Mouse (Mus musculus) lung, postnatal 0 days (tissue): ENCODE measurements at regions not wholly inside any gene's neighbourhood (a gene's known extent, or its start where the extent isn't known, plus 50 kb on each side); places are given as distances from the start of the nearest gene placed in this dataset.
"Not testable (repeated sequence)": the region's sequence is repeated elsewhere in the genome, so short reads cannot be mapped to it uniquely, and the experiment has no call there.

Experiments used
- ATAC-seq: fragments of 200-750 bp; cut with Nextera tagmentation; 2 replicates; pipeline ENCODE4 v1.8.0; 2017; ENCODE audit warnings: moderate library complexity
- DNase-seq: peaks from one replicate; pipeline ENCODE4 v3.0.0-alpha.2; 2016; ENCODE audit warnings: low spot score
- H3K27ac ChIP-seq: fragments of 300-500 bp; sonication (generic); 2 replicates; pipeline ENCODE4 v1.5.1; 2014; ENCODE audit warnings: antibody characterized with exemption, mild to moderate bottlenecking, low read length, mixed read lengths
- H3K27me3 ChIP-seq: fragments of 300-500 bp; sonication (generic); replicated peaks from 2 replicates; pipeline ENCODE4 v1.6.1; 2014; ENCODE audit warnings: low read length, mixed read lengths; ENCODE audit not compliant: insufficient read depth
- H3K36me3 ChIP-seq: fragments of 300-500 bp; sonication (generic); 2 replicates; pipeline ENCODE4 v1.6.1; 2014; ENCODE audit warnings: low read length, mixed read lengths; ENCODE audit not compliant: insufficient read depth
- H3K4me1 ChIP-seq: fragments of 300-500 bp; sonication (generic); 2 replicates; pipeline ENCODE4 v1.6.1; 2014; ENCODE audit warnings: antibody characterized with exemption, low read depth, low read length, mixed read lengths; ENCODE audit not compliant: insufficient read depth
- H3K4me2 ChIP-seq: fragments of 300-500 bp; sonication (generic); replicated peaks from 2 replicates; pipeline ENCODE4 v1.6.1; 2014; ENCODE audit warnings: low read depth, mild to moderate bottlenecking, low read length, moderate library complexity, mixed read lengths
- H3K4me3 ChIP-seq: fragments of 300-500 bp; sonication (generic); 2 replicates; pipeline ENCODE4 v1.5.1; 2014; ENCODE audit warnings: low read depth, low read length
- H3K9ac ChIP-seq: fragments of 300-500 bp; sonication (generic); replicated peaks from 2 replicates; pipeline ENCODE4 v1.6.1; 2014; ENCODE audit warnings: low read depth, mild to moderate bottlenecking
- H3K9me3 ChIP-seq: fragments of 300-500 bp; sonication (generic); 2 replicates; pipeline ENCODE4 v1.6.1; 2016; ENCODE audit warnings: low read length, mixed read lengths
- CTCF ChIP-seq: IDR thresholded peaks from 2 replicates; pipeline ENCODE4 v1.5.1; 2016; ENCODE audit warnings: antibody characterized with exemption, mild to moderate bottlenecking
- EP300 ChIP-seq: IDR thresholded peaks from 2 replicates; pipeline ENCODE4 v1.6.1; 2016; ENCODE audit warnings: antibody characterized with exemption, mild to moderate bottlenecking, control low read depth
- WGBS: fragments of 180-500 bp; shearing (Covaris S2); extraction: QIAGEN DNeasy Blood & Tissue Kit; methylation state at CpG from one replicate; pipeline ENCODE4 v1.1.7; 2014; 5-methylcytosine and 5-hydroxymethylcytosine counted together

DNA sequence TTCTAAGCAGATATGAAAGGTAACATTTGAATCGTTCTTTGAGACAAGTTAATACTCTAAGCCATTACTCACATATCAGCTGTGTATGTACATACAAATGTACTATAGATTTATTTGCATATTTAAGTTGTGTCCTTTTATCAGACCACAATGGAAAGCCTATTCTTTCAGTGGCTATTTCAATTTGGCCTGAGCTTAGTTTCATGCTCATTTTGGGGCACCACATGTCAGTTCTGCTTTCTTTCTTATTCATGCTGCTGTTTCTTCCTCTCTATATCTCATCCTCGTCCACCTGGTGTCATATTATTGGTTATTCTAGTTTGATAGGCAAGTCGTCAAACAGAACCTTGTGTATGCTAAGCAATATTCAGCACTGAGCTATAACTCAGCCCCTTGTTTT, 432.5 kb downstream of the Arl4a start:
- Histone ChIP-seq H3K27ac (no peak overlapping the region), H3K36me3 (no peaks in the 10 kb centered on the region), H3K4me1 (no peaks in the 10 kb centered on the region), H3K4me2 (no peak overlapping the region), H3K27me3 (no peaks in the 10 kb centered on the region), H3K9me3 (no peaks in the 10 kb centered on the region), H3K4me3 (no peak overlapping the region), H3K9ac (no peak overlapping the region)
- DNase-seq (no peak), ATAC-seq (no peak)
- no peak for TF ChIP-seq EP300
- TF ChIP-seq CTCF: no peak
- WGBS: 48% methylated on average over 3 of the region's 3 CpGs

DNA sequence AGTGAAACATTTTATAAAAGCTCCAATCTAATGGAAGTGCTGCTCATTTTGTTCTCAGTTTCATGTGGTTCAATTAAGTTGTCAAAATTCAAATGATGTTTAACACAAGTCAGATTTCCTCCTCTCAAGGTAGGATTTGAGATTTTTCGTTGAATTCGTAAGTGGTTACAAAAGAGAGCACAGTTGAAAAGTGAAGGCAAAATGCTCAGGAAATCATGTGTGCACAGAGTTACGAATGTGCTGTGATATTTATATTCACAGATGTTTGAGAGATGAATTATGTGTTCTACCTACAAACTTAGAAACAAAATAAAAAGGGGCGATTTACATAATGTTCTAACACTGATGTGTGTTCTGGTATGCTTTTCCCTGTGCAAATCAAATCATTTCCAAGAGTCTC, 433.1 kb downstream of the Arl4a start:
- Histone ChIP-seq H3K9ac (no peak overlapping the region), H3K4me3 (no peak overlapping the region), H3K4me2 (no peak overlapping the region), H3K27ac (no peak overlapping the region), H3K36me3 (no peaks in the 10 kb centered on the region), H3K9me3 (no peaks in the 10 kb centered on the region), H3K4me1 (no peaks in the 10 kb centered on the region), H3K27me3 (no peaks in the 10 kb centered on the region)
- no peak for DNase-seq
- no peak for ATAC-seq
- TF ChIP-seq EP300 (no peak), CTCF (no peak)
- 72% methylated on average over 4 of the region's 4 CpGs for WGBS

DNA sequence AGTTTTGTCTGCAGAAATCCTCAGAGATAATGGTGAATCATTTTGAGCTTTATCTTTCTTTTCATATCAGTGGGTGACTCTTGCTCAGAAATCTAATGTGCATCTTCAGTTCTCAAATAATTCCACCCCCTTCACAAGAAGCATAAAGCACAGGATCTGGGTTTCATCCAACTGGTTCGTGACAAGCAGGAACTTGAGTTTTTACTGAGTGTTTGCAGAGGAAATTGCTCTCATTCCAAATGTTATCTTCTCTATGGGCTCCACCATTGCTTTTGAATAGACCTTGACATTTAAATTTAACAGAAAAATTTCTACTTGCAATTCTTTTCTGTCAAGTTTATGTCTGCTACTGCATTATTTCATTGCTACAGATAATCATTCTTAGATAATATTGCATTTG, 443.1 kb downstream of the Arl4a start:
- Histone ChIP-seq H3K27me3 (no peaks in the 10 kb centered on the region), H3K9me3 (no peaks in the 10 kb centered on the region), H3K9ac (no peak overlapping the region), H3K4me2 (no peak overlapping the region), H3K36me3 (no peaks in the 10 kb centered on the region), H3K4me3 (no peak overlapping the region), H3K4me1 (no peaks in the 10 kb centered on the region), H3K27ac (no peak overlapping the region)
- 3% methylated on average over 1 of the region's 1 CpGs for WGBS
- TF ChIP-seq EP300 (no peak), CTCF (no peak)
- DNase-seq (no peak), ATAC-seq (no peak)

DNA sequence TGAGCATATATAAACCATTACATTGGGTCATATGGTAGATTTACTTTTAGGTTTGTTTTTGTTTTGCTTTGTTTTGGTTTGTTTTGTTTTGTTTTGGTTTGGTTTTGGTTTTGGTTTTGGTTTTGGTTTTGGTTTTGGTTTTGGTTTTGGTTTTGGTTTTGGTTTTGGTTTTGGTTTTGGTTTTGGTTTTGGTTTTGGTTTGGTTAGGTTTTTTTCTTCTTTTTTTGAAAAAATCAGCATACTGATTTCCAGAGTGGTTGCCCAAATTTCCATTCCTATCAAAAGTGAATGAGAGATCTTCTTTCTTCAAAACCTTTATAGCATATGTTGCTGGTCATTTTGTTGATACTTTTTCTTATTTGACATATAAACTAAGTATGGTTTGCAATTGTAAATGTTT, 444.0 kb downstream of the Arl4a start:
- H3K4me1 ChIP-seq, H3K4me2 ChIP-seq, H3K27me3 ChIP-seq, H3K9ac ChIP-seq, DNase-seq, H3K4me3 ChIP-seq, ATAC-seq, H3K27ac ChIP-seq, H3K9me3 ChIP-seq, H3K36me3 ChIP-seq: not testable (repeated sequence)

DNA sequence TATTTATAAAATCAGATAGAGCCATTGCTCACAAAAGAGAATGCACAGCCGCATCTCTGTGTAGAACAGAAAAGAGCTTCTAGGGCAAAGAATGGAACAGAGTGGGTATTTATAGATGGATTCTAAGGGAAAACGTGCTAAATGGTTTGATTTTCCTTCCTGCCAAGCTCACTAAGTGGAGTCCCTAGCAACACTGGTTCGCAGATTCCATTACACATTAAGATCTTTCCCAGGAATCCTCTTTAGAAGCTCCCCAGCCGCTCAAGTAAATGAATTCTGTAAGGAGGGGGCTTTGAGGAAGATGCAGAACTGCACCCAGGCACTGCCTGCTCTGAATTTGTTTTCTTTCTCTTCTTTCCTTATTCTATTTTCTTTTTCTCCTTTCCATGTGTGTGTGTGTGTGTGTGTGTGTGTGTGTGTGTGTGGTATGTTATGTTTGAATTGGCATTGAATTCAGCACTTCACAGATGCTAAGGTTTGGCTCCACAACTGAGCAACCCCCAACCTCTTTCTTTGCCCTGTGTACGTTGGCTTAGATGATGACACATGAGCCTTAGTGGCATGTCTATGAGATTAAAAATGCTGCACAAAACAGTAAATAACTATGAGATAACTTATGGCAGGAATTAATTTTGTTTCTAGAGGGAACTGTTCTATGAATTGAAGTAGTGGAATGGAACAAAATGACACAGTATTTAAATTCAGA, 450.5 kb downstream of the Arl4a start:
- WGBS: 47% methylated on average over 5 of the region's 5 CpGs
- no peak for DNase-seq

DNA sequence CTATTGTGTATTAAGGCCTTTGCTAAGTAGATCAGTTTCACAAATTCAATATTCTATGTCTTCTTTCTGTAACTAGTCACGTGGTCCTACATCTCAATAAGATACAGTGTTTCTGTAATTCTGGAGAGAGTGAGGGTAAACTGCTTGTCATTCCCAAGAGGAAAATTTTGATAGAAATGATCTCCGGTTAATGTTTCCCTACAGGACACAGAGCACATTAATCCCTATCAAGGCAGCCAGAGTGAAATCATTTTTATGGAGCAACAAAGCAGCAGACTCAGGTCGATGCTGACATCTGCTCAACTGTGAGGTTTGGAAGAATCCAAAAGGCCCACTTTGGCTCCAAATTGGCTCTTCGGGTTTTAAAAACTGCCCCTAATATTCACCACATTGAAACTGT, 451.7 kb downstream of the Arl4a start:
- Histone ChIP-seq H3K9me3 (no peaks in the 10 kb centered on the region), H3K4me2 (no peak overlapping the region), H3K4me1 (no peaks in the 10 kb centered on the region), H3K27me3 (no peaks in the 10 kb centered on the region), H3K36me3 (no peaks in the 10 kb centered on the region), H3K9ac (no peak overlapping the region), H3K27ac (no peak overlapping the region), H3K4me3 (no peak overlapping the region)
- ATAC-seq (no peak), DNase-seq (no peak)
- 83% methylated on average over 4 of the region's 4 CpGs for WGBS
- TF ChIP-seq CTCF (no peak), EP300 (no peak)

More for the DNA sequence above, 450.5 kb downstream of the Arl4a start:
- Histone ChIP-seq H3K4me1 (no peaks in the 10 kb centered on the region), H3K4me2 (no peak overlapping the region), H3K9me3 (no peaks in the 10 kb centered on the region), H3K9ac (no peak overlapping the region), H3K4me3 (no peak overlapping the region), H3K27me3 (no peaks in the 10 kb centered on the region), H3K36me3 (no peaks in the 10 kb centered on the region), H3K27ac (no peak overlapping the region)
- TF ChIP-seq EP300 (no peak), CTCF (no peak)
- ATAC-seq: no peak

DNA sequence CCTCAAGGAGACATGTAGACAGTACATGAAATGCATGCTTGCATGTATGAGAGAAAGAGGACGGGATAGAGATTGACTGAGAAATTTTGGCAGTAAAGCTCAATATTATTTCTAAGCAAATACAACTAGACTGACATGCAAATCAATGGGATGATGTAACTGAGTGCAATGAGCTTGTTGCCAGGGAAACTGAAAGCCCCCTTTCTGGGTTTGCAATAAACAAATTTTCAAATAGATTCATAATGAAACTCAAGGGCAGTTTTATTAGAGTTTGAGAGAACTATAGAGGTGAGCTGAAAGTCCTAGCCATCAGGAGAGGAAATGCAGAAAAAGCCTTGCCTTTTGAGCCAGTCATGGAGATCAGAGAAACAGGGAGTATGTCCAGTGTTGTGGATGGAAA, 460.2 kb downstream of the Arl4a start:
- Histone ChIP-seq H3K4me2 (no peak overlapping the region), H3K9ac (no peak overlapping the region), H3K9me3 (no peaks in the 10 kb centered on the region), H3K4me3 (no peak overlapping the region), H3K4me1 (no peaks in the 10 kb centered on the region), H3K27ac (no peak overlapping the region), H3K27me3 (no peaks in the 10 kb centered on the region), H3K36me3 (no peaks in the 10 kb centered on the region)
- TF ChIP-seq CTCF: no peak
- TF ChIP-seq EP300: no peak
- no peak for ATAC-seq
- 74% methylated on average over 1 of the region's 1 CpGs for WGBS
- DNase-seq: peak; percentile 1
